Comparison of ENCODE assay signal across 26 mouse cellular contexts in genomic region chr2:26225242-26225641, GRCm38 (mm10). TPM values are rescaled to one million over a fixed set of nuclear protein-coding genes. Genes with fewer than 3 reads are reported as not detected.
A peak's percentile ranks its signal among the peaks of the same experiment; 100 is the strongest.
DNase-seq lines count a peak whose midpoint lies in the region; ATAC-seq and TF ChIP-seq lines count a peak whose summit lies in the region.
"Had no signal": no experiment of that assay in that cellular context is flagged by ENCODE, and none has a peak within 500 bp of the region (broad histone marks: within the 10 kb centered on the region; RNA-seq: fewer than 3 reads in every experiment).

No protein-coding gene starts in this region.

- H3K4me2 ChIP-seq in heart, embryonic 16.5 days (ENCODE audit: low read depth, low read length) = no peak overlapping the region
- H3K4me2 ChIP-seq in stomach, embryonic 15.5 days = no peak overlapping the region
- H3K4me2 ChIP-seq in stomach, postnatal 0 days (replicated peaks; ENCODE audit: low read depth) = no peak overlapping the region
- no peak overlapping the region for H3K4me2 ChIP-seq in liver, embryonic 12.5 days
- H3K4me2 ChIP-seq: forebrain, embryonic 15.5 days; hindbrain, embryonic 13.5 days had no signal

- no peak for TF ChIP-seq POLR2A in heart, adult 2 months (IDR thresholded peaks at IDR 0.05; ENCODE audit: insufficient read depth, low read depth, low read length)

- no peaks in the 10 kb centered on the region for H3K79me2 ChIP-seq in heart, adult 2 months (replicated peaks; ENCODE audit: control insufficient read depth, insufficient read depth, low read length)

- H3K9me3 ChIP-seq in heart, embryonic 16.5 days (replicated peaks; ENCODE audit: control insufficient read depth, low read length) = no peaks in the 10 kb centered on the region
- H3K9me3 ChIP-seq in stomach, embryonic 15.5 days = no peaks in the 10 kb centered on the region
- H3K9me3 ChIP-seq in stomach, postnatal 0 days (ENCODE audit: control insufficient read depth, low read length) = no peaks in the 10 kb centered on the region
- no peaks in the 10 kb centered on the region for H3K9me3 ChIP-seq in liver, embryonic 12.5 days (replicated peaks)
- H3K9me3 ChIP-seq: embryonic facial prominence, embryonic 10.5 days; forebrain, embryonic 15.5 days; heart, embryonic 10.5 days; hindbrain, embryonic 13.5 days had no signal

- TF ChIP-seq EP300 in heart, adult 2 months (IDR thresholded peaks at IDR 0.05; ENCODE audit: insufficient read depth, low read depth, low read length) = no peak
- TF ChIP-seq EP300 in stomach, postnatal 0 days (optimal IDR thresholded peaks at IDR 0.05) = no peak

- peak; percentile 21; the same call in 1 of the 2 replicates for ATAC-seq in heart, embryonic 16.5 days (replicated peaks; ENCODE audit: extremely low read depth, insufficient read depth, low FRiP score)
- ATAC-seq in stomach, embryonic 15.5 days (ENCODE audit: insufficient read depth, low FRiP score, low read depth) = peak; percentile 69; the same call in 1 of the 2 replicates
- no peak for ATAC-seq in stomach, postnatal 0 days (ENCODE audit: low FRiP score, low TSS enrichment)
- no peak for ATAC-seq in liver, embryonic 12.5 days
- ATAC-seq: activated CD4-positive, CD25-positive, alpha-beta regulatory T cell, adult 4 months; forebrain, embryonic 15.5 days; Patski had no signal

- intact Hi-C loops in heart, adult 2 months (cut with DNase I) = loop anchor here (5.0 kb wide), 1 partner anchor 73 kb away; no protein-coding TSS in a partner anchor

- 80% methylated on average over 4 of the region's 4 CpGs for WGBS in heart, embryonic 16.5 days
- WGBS in heart, adult 2 months = 83% methylated on average over 4 of the region's 4 CpGs
- 80% methylated on average over 4 of the region's 4 CpGs for WGBS in stomach, embryonic 15.5 days
- 88% methylated on average over 4 of the region's 4 CpGs for WGBS in stomach, postnatal 0 days
- WGBS in liver, embryonic 12.5 days (ENCODE audit: insufficient replicate concordance) = 73% methylated on average over 4 of the region's 4 CpGs

- peaks cover 17% of the 10 kb centered on the region for H3K36me3 ChIP-seq in heart, embryonic 16.5 days (ENCODE audit: control insufficient read depth, insufficient read depth)
- no peaks in the 10 kb centered on the region for H3K36me3 ChIP-seq in heart, adult 2 months (ENCODE audit: control insufficient read depth, insufficient read depth, low read length)
- H3K36me3 ChIP-seq in stomach, embryonic 15.5 days = peaks cover 24% of the 10 kb centered on the region
- H3K36me3 ChIP-seq in stomach, postnatal 0 days (ENCODE audit: control insufficient read depth, insufficient read depth, low read length) = peaks cover 8% of the 10 kb centered on the region
- H3K36me3 ChIP-seq in liver, embryonic 12.5 days = peaks cover 61% of the 10 kb centered on the region

- no peak overlapping the region for H3K27ac ChIP-seq in heart, embryonic 16.5 days (ENCODE audit: low read length)
- no peak overlapping the region for H3K27ac ChIP-seq in heart, adult 2 months
- H3K27ac ChIP-seq in stomach, embryonic 15.5 days = 0 out of 2 replicates have a peak overlapping the region, but pooled peaks have one; percentile 36
- no peak overlapping the region for H3K27ac ChIP-seq in stomach, postnatal 0 days (replicated peaks)
- H3K27ac ChIP-seq in liver, embryonic 12.5 days = no peak overlapping the region
- H3K27ac ChIP-seq: embryonic facial prominence, embryonic 10.5 days; forebrain, embryonic 15.5 days; heart, embryonic 10.5 days; hindbrain, embryonic 13.5 days had no signal

- 0 out of 2 replicates have a peak, but pooled peaks cover 2% of the 10 kb centered on the region for H3K4me1 ChIP-seq in heart, embryonic 16.5 days (ENCODE audit: control insufficient read depth, insufficient read depth, low read length)
- H3K4me1 ChIP-seq in heart, adult 2 months (ENCODE audit: control insufficient read depth, insufficient read depth, low read length) = no peaks in the 10 kb centered on the region
- H3K4me1 ChIP-seq in stomach, embryonic 15.5 days = no peaks in the 10 kb centered on the region
- H3K4me1 ChIP-seq in stomach, postnatal 0 days (replicated peaks; ENCODE audit: control insufficient read depth, insufficient read depth) = no peaks in the 10 kb centered on the region
- H3K4me1 ChIP-seq in liver, embryonic 12.5 days = no peaks in the 10 kb centered on the region
- H3K4me1 ChIP-seq: embryonic facial prominence, embryonic 10.5 days; forebrain, embryonic 15.5 days; heart, embryonic 10.5 days; hindbrain, embryonic 13.5 days had no signal

- H3K27me3 ChIP-seq in heart, embryonic 16.5 days (ENCODE audit: control insufficient read depth, insufficient read depth, low read length) = no peaks in the 10 kb centered on the region
- H3K27me3 ChIP-seq in heart, adult 2 months (ENCODE audit: control insufficient read depth, insufficient read depth, low read length) = no peaks in the 10 kb centered on the region
- H3K27me3 ChIP-seq in stomach, embryonic 15.5 days (replicated peaks) = no peaks in the 10 kb centered on the region
- H3K27me3 ChIP-seq in stomach, postnatal 0 days (ENCODE audit: control insufficient read depth, insufficient read depth, low read length) = no peaks in the 10 kb centered on the region
- no peaks in the 10 kb centered on the region for H3K27me3 ChIP-seq in liver, embryonic 12.5 days (replicated peaks)
- H3K27me3 ChIP-seq: CH12.LX; forebrain, embryonic 15.5 days; hindbrain, embryonic 13.5 days; Patski had no signal

- DNase-seq in heart, adult 2 months = no peak
- no peak for DNase-seq in stomach, postnatal 0 days (ENCODE audit: low spot score)
- DNase-seq in thymus, postnatal 10 days (ENCODE audit: low spot score in 2 of 2) = peak; percentile 33 to 40
- DNase-seq in thymus, postnatal 4 days = peak; percentile 55
- no peak for DNase-seq in kidney, adult 8-10 months
- DNase-seq: adrenal gland, postnatal 14 days; cerebellum, adult 11-12 months; cerebellum, adult 9-10 months; gastrocnemius, postnatal 36 days; heart, adult 11 months; heart, postnatal 14 days had no signal

- TF ChIP-seq CTCF in heart, adult 2 months (IDR thresholded peaks at IDR 0.05) = no peak
- TF ChIP-seq CTCF in stomach, postnatal 0 days (IDR thresholded peaks at IDR 0.05; ENCODE audit: low read depth) = no peak

- no peak overlapping the region for H3K9ac ChIP-seq in heart, embryonic 16.5 days (ENCODE audit: low read length)
- no peak overlapping the region for H3K9ac ChIP-seq in heart, adult 2 months (ENCODE audit: low read depth, low read length)
- H3K9ac ChIP-seq in stomach, embryonic 15.5 days = no peak overlapping the region
- H3K9ac ChIP-seq in stomach, postnatal 0 days (ENCODE audit: low read length) = no peak overlapping the region
- H3K9ac ChIP-seq in liver, embryonic 12.5 days = no peak overlapping the region
- H3K9ac ChIP-seq: forebrain, embryonic 15.5 days; hindbrain, embryonic 13.5 days had no signal

- no peak overlapping the region for H3K4me3 ChIP-seq in heart, embryonic 16.5 days (ENCODE audit: low read length)
- no peak overlapping the region for H3K4me3 ChIP-seq in heart, adult 2 months
- H3K4me3 ChIP-seq in stomach, embryonic 15.5 days (replicated peaks) = no peak overlapping the region
- H3K4me3 ChIP-seq in stomach, postnatal 0 days (ENCODE audit: low read depth, low read length) = no peak overlapping the region
- H3K4me3 ChIP-seq in liver, embryonic 12.5 days = no peak overlapping the region
- H3K4me3 ChIP-seq: embryonic facial prominence, embryonic 10.5 days; erythroblast, embryonic 14.5 days; forebrain, embryonic 15.5 days; heart, embryonic 10.5 days; hindbrain, embryonic 13.5 days had no signal

RNA-seq across cellular contexts. Expression of gene Qsox2, which starts 12.1 kb away (rescaled TPM):
- 11.8 and 13.0 TPM in 2 replicates for polyA plus RNA-seq in heart, embryonic 16.5 days (2015; fragmentation: Nextera tagmentation; extraction: Ambion mirVana)
- total RNA-seq in heart, adult 2 months (2021) = 10 to 100 TPM; 17.3 to 22.2 TPM
- polyA plus RNA-seq in heart, adult 2 months (2012; rRNA removed) = 11.1 and 18.1 TPM in 2 replicates
- polyA plus RNA-seq in stomach, embryonic 15.5 days (2015; fragmentation: Nextera tagmentation; extraction: Ambion mirVana) = 26.1 and 32.4 TPM in 2 replicates
- 10.7 and 11.2 TPM in 2 replicates for polyA plus RNA-seq in stomach, postnatal 0 days (2015; fragmentation: Nextera tagmentation; extraction: Ambion mirVana)
- 11.6 and 11.7 TPM in 2 replicates for polyA plus RNA-seq in liver, embryonic 12.5 days (2016; fragmentation: Nextera tagmentation; extraction: Ambion mirVana)

RNA-seq across cellular contexts. Expression of gene Lhx3, which starts 17.2 kb away (rescaled TPM):
- polyA plus RNA-seq in heart, embryonic 16.5 days (2015; fragmentation: Nextera tagmentation; extraction: Ambion mirVana) = not detected in 2 replicates
- total RNA-seq in heart, adult 2 months (2021) = not detected
- polyA plus RNA-seq in heart, adult 2 months (2012; rRNA removed) = not detected in 2 replicates
- polyA plus RNA-seq in stomach, embryonic 15.5 days (2015; fragmentation: Nextera tagmentation; extraction: Ambion mirVana) = 0.08 TPM in 1 of 2 replicates, not detected in the other
- polyA plus RNA-seq in stomach, postnatal 0 days (2015; fragmentation: Nextera tagmentation; extraction: Ambion mirVana) = not detected in 2 replicates
- polyA plus RNA-seq in liver, embryonic 12.5 days (2016; fragmentation: Nextera tagmentation; extraction: Ambion mirVana) = 0.22 TPM in 1 of 2 replicates, not detected in the other
- total RNA-seq: adrenal gland, postnatal 14 days; CH12.LX; gastrocnemius, adult 8-10 months; gastrocnemius, postnatal 36 days; heart, postnatal 14 days; hematopoietic stem cell, adult 5-6 weeks had no signal
- polyA plus RNA-seq: activated CD4-positive, CD25-positive, alpha-beta regulatory T cell, adult 4 months; erythroblast, embryonic 14.5 days; forebrain, embryonic 11.5 days; heart, embryonic 14.5 days; Patski had no signal

Comparison
In these comparisons a context has a peak if more than half of its experiments do, and no peak if none do; other contexts are left out.
1. ATAC-seq: peak in heart, embryonic 16.5 days (single experiment) and stomach, embryonic 15.5 days (single experiment); none in stomach, postnatal 0 days (single experiment) and liver, embryonic 12.5 days (single experiment).
2. DNase-seq: peak in thymus, postnatal 10 days (2 of 2) and thymus, postnatal 4 days (single experiment); none in heart, adult 2 months (0 of 2), stomach, postnatal 0 days (single experiment) and kidney, adult 8-10 months (0 of 2).